Mouse (Mus musculus): ENCODE results near the gene Tcf12. TPM values are rescaled to one million over a fixed set of nuclear protein-coding genes. Genes with fewer than 3 reads are reported as not detected.

Tcf12 gene
- total RNA-seq, 1 experiment from 2014 or later: 69.8 TPM

GRCm38 (mm10) chr9:71827371-71827770, 284.3 kb downstream of the Tcf12 start:
- ATAC-seq (ENCODE audit: extremely low read depth, insufficient number of reproducible peaks, low FRiP score, poor library complexity, severe bottlenecking): no peak

DNA sequence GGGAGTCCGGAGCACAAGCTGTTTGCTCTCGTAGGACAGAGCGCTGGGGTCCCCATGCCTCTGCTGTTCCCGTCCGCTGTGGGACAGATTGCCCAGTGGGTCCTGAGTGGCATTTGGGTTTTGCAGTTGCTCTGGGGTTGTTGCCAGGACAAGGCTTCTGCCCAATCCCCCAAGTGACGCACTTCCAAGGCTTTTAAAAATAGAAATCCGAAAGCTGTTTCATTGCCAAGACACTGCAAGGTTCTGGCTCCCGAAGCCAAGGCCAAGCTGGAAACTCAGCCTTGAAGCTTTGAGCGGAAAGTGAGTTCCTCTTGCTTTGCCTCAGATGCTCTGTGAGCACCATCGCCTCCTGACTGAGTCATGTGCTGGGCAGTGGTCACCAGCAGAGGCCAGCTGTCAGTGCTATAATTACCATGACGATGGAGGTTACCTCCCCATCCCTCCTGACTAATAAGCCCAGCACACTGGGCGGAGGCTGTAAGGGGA, 285.6 kb downstream of the Tcf12 start:
- no peak for ATAC-seq (ENCODE audit: extremely low read depth, insufficient number of reproducible peaks, low FRiP score, poor library complexity, severe bottlenecking)

DNA sequence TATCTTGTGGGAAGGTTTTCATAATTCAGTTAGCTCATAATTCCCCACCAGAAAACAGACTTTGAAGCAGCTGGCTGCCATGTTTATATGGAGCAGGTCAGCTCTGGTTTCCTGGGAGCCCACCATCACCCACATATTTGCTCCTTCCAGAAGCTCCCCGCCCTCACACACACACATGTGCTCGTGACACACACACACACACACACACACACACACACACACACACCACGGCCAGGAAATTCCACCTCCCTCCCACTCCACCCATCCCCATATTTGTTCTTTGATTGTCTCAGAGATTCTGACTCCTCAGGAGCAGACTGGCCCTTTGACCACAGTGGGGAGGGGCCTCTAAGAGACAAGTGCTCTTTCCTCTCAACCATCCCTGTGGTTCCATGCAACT, 289.7 kb downstream of the Tcf12 start:
- no peak for ATAC-seq (ENCODE audit: extremely low read depth, insufficient number of reproducible peaks, low FRiP score, poor library complexity, severe bottlenecking)

GRCm38 (mm10) chr9:71818453-71818852, 293.2 kb downstream of the Tcf12 start:
- no peak for ATAC-seq (ENCODE audit: extremely low read depth, insufficient number of reproducible peaks, low FRiP score, poor library complexity, severe bottlenecking)

DNA sequence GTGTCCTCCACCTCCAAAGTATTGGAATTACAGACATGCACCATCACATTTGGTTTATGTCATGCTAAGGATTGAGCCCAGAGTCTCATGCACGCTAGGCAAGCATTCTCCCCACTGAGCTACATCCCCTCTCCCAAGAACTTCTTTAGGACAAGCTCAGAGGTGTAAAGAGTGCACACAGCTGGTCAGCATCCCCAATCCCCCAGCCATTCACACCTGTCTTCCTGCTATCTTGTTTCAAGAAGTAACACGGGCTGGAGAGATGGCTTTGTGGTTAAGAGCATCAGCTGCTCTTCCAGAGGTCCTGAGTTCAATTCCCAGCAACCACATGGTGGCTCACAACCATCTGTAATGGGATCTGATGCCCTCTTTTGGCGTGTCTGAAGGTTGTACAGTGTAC, 295.6 kb downstream of the Tcf12 start:
- ATAC-seq (ENCODE audit: extremely low read depth, insufficient number of reproducible peaks, low FRiP score, poor library complexity, severe bottlenecking): no peak

- no peak for ATAC-seq (ENCODE audit: extremely low read depth, insufficient number of reproducible peaks, low FRiP score, poor library complexity, severe bottlenecking)
Observed at GRCm38 (mm10) chr9:71813565-71813964, 298.1 kb downstream of the Tcf12 start.

- ATAC-seq (ENCODE audit: extremely low read depth, insufficient number of reproducible peaks, low FRiP score, poor library complexity, severe bottlenecking): no peak
Observed at GRCm38 (mm10) chr9:71812914-71813313, 298.8 kb downstream of the Tcf12 start.

DNA sequence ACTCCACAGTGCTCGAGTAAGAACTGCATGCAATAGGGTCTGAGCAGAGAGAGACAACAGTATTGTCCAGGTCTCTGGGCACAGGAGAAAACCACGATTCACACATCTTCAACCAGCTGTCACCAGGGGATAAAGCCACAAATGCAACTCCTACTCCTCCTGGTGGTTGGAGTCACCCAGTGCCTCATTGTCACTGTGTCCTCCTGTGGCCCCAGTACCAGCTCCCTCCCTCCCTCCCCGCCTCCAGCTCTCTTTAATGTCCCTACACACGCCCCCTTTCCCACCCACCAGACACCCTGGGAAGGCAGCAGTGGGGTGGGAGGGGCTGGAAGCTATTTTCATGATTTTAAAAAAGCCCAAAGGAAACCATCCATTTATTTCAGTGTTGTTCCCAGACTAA, 299.3 kb downstream of the Tcf12 start:
- no peak for ATAC-seq (ENCODE audit: extremely low read depth, insufficient number of reproducible peaks, low FRiP score, poor library complexity, severe bottlenecking)

- no peak for ATAC-seq (ENCODE audit: extremely low read depth, insufficient number of reproducible peaks, low FRiP score, poor library complexity, severe bottlenecking)
Observed at GRCm38 (mm10) chr9:71811404-71811803, 300.3 kb downstream of the Tcf12 start.

DNA sequence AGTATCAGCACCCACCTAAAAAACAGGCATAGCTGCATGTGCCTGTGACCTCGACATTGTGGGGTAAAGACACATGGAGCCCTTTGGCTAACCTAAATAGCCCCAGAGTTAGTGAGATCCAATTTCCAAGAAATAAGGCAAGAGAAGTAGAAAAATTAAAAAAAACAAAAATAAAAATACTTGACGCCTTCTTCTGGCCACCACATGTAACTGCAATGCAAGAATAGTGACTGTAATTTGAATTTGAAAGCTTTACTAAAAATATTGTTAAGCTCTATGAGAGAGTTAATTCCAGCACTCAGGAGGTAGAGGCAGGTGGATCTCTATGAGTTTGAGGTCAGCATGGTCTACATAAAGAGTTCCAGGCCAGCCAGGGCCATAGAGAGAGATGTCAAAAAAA, 300.9 kb downstream of the Tcf12 start:
- no peak for ATAC-seq (ENCODE audit: extremely low read depth, insufficient number of reproducible peaks, low FRiP score, poor library complexity, severe bottlenecking)

DNA sequence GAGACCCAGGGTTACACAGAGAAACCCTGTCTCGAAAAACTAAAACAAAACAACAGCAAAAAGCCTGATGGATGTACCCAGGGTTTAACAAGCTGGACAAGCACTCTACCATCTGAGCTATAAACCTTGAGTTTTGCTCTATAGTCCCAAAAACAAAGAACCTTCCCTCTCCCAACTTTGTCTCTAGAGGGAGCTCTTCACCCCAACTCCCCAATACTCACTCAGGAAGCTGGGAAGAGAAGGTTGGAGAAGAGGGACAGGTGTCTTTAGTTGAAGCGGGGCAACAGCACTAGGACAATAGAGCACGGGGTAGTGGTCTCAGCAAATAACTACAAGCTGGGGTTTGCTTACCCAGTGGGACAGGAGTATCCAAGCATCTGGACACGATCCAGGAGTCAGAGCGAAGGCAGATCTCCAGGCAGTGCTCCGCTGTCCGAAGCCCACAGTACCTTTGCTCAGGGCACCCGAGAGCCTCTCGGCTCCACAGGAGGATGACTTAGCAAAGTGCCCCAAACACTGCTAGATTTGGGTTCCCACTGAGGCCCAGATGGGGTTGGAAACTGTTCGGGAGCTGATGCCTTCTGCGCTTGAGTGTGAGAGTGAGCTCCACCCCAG, 302.9 kb downstream of the Tcf12 start:
- no peak for ATAC-seq (ENCODE audit: extremely low read depth, insufficient number of reproducible peaks, low FRiP score, poor library complexity, severe bottlenecking)

DNA sequence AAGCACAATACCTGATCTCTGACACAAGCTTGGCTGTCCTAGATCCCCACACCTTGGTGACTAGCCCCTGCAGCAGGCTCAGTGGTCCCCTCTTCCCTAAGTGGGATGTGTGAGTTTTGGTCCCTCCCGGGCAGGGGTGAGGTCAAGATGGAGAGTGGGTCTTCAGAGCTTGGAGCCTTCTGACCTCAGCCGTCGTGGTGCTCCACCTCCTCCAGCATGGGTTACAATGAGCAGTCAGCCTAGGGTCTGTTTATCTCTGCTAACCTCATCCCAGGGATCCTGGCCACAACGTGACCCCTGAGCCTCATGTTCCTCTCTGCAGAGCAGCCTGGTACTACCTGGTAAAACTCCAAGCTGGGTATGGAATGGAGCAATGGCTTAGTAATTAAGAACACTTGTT, 303.9 kb downstream of the Tcf12 start:
- no peak for ATAC-seq (ENCODE audit: extremely low read depth, insufficient number of reproducible peaks, low FRiP score, poor library complexity, severe bottlenecking)

GRCm38 (mm10) chr9:71806422-71806805, 305.3 kb downstream of the Tcf12 start:
- no peak for ATAC-seq (ENCODE audit: extremely low read depth, insufficient number of reproducible peaks, low FRiP score, poor library complexity, severe bottlenecking)

GRCm38 (mm10) chr9:71805646-71806421, 305.8 kb downstream of the Tcf12 start:
- ATAC-seq (ENCODE audit: extremely low read depth, insufficient number of reproducible peaks, low FRiP score, poor library complexity, severe bottlenecking): no peak

DNA sequence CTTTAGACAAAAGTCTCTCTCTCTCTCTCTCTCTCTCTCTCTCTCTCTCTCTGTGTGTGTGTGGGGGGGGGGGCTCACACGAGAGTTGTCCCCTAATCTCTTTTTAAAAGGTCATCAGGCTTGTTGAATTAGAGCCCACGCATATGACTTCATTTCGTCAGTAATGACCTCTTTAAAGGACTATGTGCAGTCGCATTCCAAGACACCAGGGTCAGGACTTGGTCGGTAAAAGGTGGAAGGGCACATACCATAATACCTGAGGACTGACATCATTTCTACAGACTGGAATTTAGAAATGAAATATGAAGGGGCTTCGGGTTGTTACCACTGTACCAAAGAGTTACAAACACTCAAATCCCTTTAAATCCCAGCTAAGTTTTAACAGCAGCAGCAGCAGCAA, 307.6 kb downstream of the Tcf12 start:
- ATAC-seq (ENCODE audit: extremely low read depth, insufficient number of reproducible peaks, low FRiP score, poor library complexity, severe bottlenecking): no peak

DNA sequence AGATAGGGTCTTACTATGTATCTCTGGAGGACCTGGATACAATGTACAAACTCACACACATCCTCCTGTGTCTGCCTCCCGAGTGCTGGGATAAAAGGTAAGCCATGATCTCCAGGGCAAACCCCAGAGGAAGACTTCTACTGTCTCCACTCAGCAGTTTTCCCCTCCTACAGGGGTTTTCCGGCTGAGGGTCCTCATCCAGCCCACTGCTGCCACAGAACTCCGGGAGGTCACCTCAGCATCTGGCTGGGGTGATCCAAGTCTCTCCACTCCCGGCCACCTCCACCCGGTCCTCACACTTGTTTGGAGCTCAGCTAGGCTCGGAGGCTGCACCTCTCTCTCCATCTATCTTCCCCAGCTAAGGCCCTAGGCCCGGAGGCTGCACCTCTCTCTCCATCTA, 308.4 kb downstream of the Tcf12 start:
- ATAC-seq (ENCODE audit: extremely low read depth, insufficient number of reproducible peaks, low FRiP score, poor library complexity, severe bottlenecking): no peak

- no peak for ATAC-seq (ENCODE audit: extremely low read depth, insufficient number of reproducible peaks, low FRiP score, poor library complexity, severe bottlenecking)
Observed at GRCm38 (mm10) chr9:71799598-71799997, 312.1 kb downstream of the Tcf12 start.

DNA sequence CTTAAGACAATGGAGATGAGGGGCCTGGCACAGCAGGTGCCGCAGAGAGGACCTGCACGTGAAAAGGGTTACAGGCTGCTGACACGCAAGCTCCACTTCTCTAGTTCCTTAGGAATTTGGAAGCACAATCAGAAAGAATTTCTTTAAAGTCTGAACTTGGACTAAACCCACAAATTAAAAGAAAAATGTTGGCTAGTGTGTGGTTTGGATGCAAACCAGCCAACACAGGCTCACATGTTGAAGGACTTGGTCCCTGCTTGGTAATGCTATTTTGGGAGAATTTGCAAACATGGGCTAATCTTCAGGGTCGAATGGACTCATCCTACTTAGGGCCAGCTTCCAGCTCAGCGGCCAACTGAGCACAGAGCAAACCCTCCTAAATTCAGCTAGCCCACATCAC, 313.5 kb downstream of the Tcf12 start:
- ATAC-seq (ENCODE audit: extremely low read depth, insufficient number of reproducible peaks, low FRiP score, poor library complexity, severe bottlenecking): no peak

Measured in neutrophil, adult 5-6 weeks (primary cell).